Comparison of ENCODE assay signal across 12 mouse cellular contexts in genomic region chr6:82925005-82925404, GRCm38 (mm10). TPM values are rescaled to one million over a fixed set of nuclear protein-coding genes. Genes with fewer than 3 reads are reported as not detected.
DNase-seq lines count a peak whose midpoint lies in the region; ATAC-seq and TF ChIP-seq lines count a peak whose summit lies in the region.
"Had no signal": no experiment of that assay in that cellular context is flagged by ENCODE, and none has a peak within 500 bp of the region (broad histone marks: within the 10 kb centered on the region; RNA-seq: fewer than 3 reads in every experiment).

No protein-coding gene starts in this region.

- TF ChIP-seq POLR2A in MEL (IDR thresholded peaks at IDR 0.05; ENCODE audit: control insufficient read depth in 1 of 2, insufficient read depth in 1 of 2, low read depth in 1 of 2, low read length in 2 of 2, poor library complexity in 1 of 2), result no peak
- no peak for TF ChIP-seq POLR2A in embryonic fibroblast, embryonic 13.5 days (IDR thresholded peaks at IDR 0.05; ENCODE audit: low read depth, low read length)

- no peaks in the 10 kb centered on the region for H3K27me3 ChIP-seq in hindbrain, postnatal 0 days (ENCODE audit: insufficient read depth, low read length)
- H3K27me3 ChIP-seq in hindbrain, embryonic 16.5 days (replicated peaks; ENCODE audit: control insufficient read depth, insufficient read depth, low read length), result no peaks in the 10 kb centered on the region
- H3K27me3 ChIP-seq in lung, postnatal 0 days (replicated peaks; ENCODE audit: insufficient read depth, low read length), result no peaks in the 10 kb centered on the region
- peaks cover 21 to 24% of the 10 kb centered on the region in 2 experiments for H3K27me3 ChIP-seq in MEL (ENCODE audit: control insufficient read depth in 1 of 2, insufficient read depth in 2 of 2, low read length in 2 of 2)

- H3K4me3 ChIP-seq in hindbrain, postnatal 0 days (ENCODE audit: low read length), result no peak overlapping the region
- H3K4me3 ChIP-seq in hindbrain, embryonic 16.5 days (ENCODE audit: low read length), result no peak overlapping the region
- H3K4me3 ChIP-seq in lung, postnatal 0 days (ENCODE audit: low read depth, low read length), result no peak overlapping the region
- no peak overlapping the region for H3K4me3 ChIP-seq in MEL (ENCODE audit: control insufficient read depth in 1 of 2, insufficient read depth in 1 of 2, low read depth in 2 of 2, low read length in 2 of 2)
- H3K4me3 ChIP-seq in embryonic fibroblast, embryonic 13.5 days (ENCODE audit: insufficient read depth, low read length), result no peak overlapping the region

- no peak for TF ChIP-seq EP300 in lung, postnatal 0 days (IDR thresholded peaks at IDR 0.05)
- TF ChIP-seq EP300 in MEL (IDR thresholded peaks at IDR 0.05; ENCODE audit: low read depth in 1 of 2, low read length in 2 of 2), result no peak

- TF ChIP-seq CTCF in hindbrain, postnatal 0 days (IDR thresholded peaks at IDR 0.05; ENCODE audit: low read depth), result peak; percentile 49
- TF ChIP-seq CTCF in lung, postnatal 0 days (IDR thresholded peaks at IDR 0.05), result peak; percentile 42
- peak; percentile 15 to 42 (median 24); a peak in 4 of 6 replicates for TF ChIP-seq CTCF in MEL (IDR thresholded peaks at IDR 0.05 in 2 of 3, conservative IDR thresholded peaks at IDR 0.05 in 1 of 3; ENCODE audit: control insufficient read depth in 1 of 3, insufficient read depth in 1 of 3, low read depth in 2 of 3, low read length in 3 of 3, poor library complexity in 1 of 3, severe bottlenecking in 1 of 3)
- peak; percentile 36; the same call in 1 of the 2 replicates for TF ChIP-seq CTCF in embryonic fibroblast, embryonic 13.5 days (IDR thresholded peaks at IDR 0.05; ENCODE audit: borderline replicate concordance, insufficient read depth, low read length)

- H3K27ac ChIP-seq in hindbrain, postnatal 0 days, result no peak overlapping the region
- H3K27ac ChIP-seq in hindbrain, embryonic 16.5 days (ENCODE audit: low read depth, low read length), result no peak overlapping the region
- no peak overlapping the region for H3K27ac ChIP-seq in lung, postnatal 0 days (ENCODE audit: low read length)
- H3K27ac ChIP-seq in MEL (ENCODE audit: control insufficient read depth, low read depth, low read length), result no peak overlapping the region
- H3K27ac ChIP-seq in embryonic fibroblast, embryonic 13.5 days (ENCODE audit: insufficient read depth, low read length), result no peak overlapping the region

- no peak; the same call in 1 of the 2 replicates for TF ChIP-seq RAD21 in MEL (IDR thresholded peaks at IDR 0.05; ENCODE audit: low read depth, low read length)

- no peak for ATAC-seq in hindbrain, postnatal 0 days
- ATAC-seq in hindbrain, embryonic 16.5 days, result no peak
- ATAC-seq in lung, postnatal 0 days, result no peak
- ATAC-seq: inflammation-experienced regulatory T-cells, adult 6 months had no signal

- DNase-seq in hindbrain, postnatal 0 days (ENCODE audit: low spot score), result peak; percentile 19
- no peak for DNase-seq in lung, postnatal 0 days (ENCODE audit: low spot score)
- no peak for DNase-seq in lung, postnatal 36 days
- DNase-seq in MEL (ENCODE audit: low read depth, low spot score), result peak; percentile 38
- DNase-seq in layer of hippocampus, postnatal 10 days (ENCODE audit: low spot score in 2 of 2), result no peak
- DNase-seq: kidney, postnatal 25 days had no signal

- no peaks in the 10 kb centered on the region for H3K4me1 ChIP-seq in hindbrain, postnatal 0 days (ENCODE audit: insufficient read depth, low read length)
- H3K4me1 ChIP-seq in hindbrain, embryonic 16.5 days (ENCODE audit: control insufficient read depth, insufficient read depth, low read depth, low read length), result no peaks in the 10 kb centered on the region
- H3K4me1 ChIP-seq in lung, postnatal 0 days (ENCODE audit: insufficient read depth, low read depth, low read length), result no peaks in the 10 kb centered on the region
- H3K4me1 ChIP-seq in MEL (ENCODE audit: control insufficient read depth in 1 of 2, insufficient read depth in 2 of 2, low read length in 2 of 2), result no peaks in the 10 kb centered on the region
- no peaks in the 10 kb centered on the region for H3K4me1 ChIP-seq in embryonic fibroblast, embryonic 13.5 days (ENCODE audit: control insufficient read depth, insufficient read depth, low read length)

- no peaks in the 10 kb centered on the region for H3K9me3 ChIP-seq in hindbrain, postnatal 0 days (ENCODE audit: low read length)
- H3K9me3 ChIP-seq in hindbrain, embryonic 16.5 days (ENCODE audit: control insufficient read depth, low read length), result no peaks in the 10 kb centered on the region
- H3K9me3 ChIP-seq in lung, postnatal 0 days (ENCODE audit: low read length), result no peaks in the 10 kb centered on the region
- no peaks in the 10 kb centered on the region for H3K9me3 ChIP-seq in MEL (replicated peaks; ENCODE audit: insufficient read depth, low read length)

- 65% methylated on average over 3 of the region's 3 CpGs for WGBS in hindbrain, postnatal 0 days
- WGBS in hindbrain, embryonic 16.5 days, result 57% methylated on average over 3 of the region's 3 CpGs
- WGBS in lung, postnatal 0 days, result 50% methylated on average over 3 of the region's 3 CpGs

- H3K4me2 ChIP-seq in hindbrain, postnatal 0 days (ENCODE audit: low read depth, low read length), result no peak overlapping the region
- H3K4me2 ChIP-seq in hindbrain, embryonic 16.5 days (ENCODE audit: low read length), result no peak overlapping the region
- no peak overlapping the region for H3K4me2 ChIP-seq in lung, postnatal 0 days (replicated peaks; ENCODE audit: low read depth, low read length)
- H3K4me2 ChIP-seq: midbrain, embryonic 11.5 days had no signal

- H3K9ac ChIP-seq in hindbrain, postnatal 0 days (replicated peaks; ENCODE audit: low read length), result no peak overlapping the region
- no peak overlapping the region for H3K9ac ChIP-seq in hindbrain, embryonic 16.5 days (ENCODE audit: low read depth, low read length)
- no peak overlapping the region for H3K9ac ChIP-seq in lung, postnatal 0 days (replicated peaks; ENCODE audit: low read depth)
- no peak overlapping the region for H3K9ac ChIP-seq in MEL (ENCODE audit: control insufficient read depth, low read depth, low read length, poor library complexity, severe bottlenecking)

- H3K36me3 ChIP-seq in hindbrain, postnatal 0 days (ENCODE audit: insufficient read depth, low read length), result no peaks in the 10 kb centered on the region
- peaks cover 13% of the 10 kb centered on the region for H3K36me3 ChIP-seq in hindbrain, embryonic 16.5 days (ENCODE audit: control insufficient read depth, insufficient read depth, low read length)
- H3K36me3 ChIP-seq in lung, postnatal 0 days (ENCODE audit: insufficient read depth, low read length), result no peaks in the 10 kb centered on the region
- H3K36me3 ChIP-seq in MEL (ENCODE audit: control insufficient read depth in 1 of 2, insufficient read depth in 2 of 2, low read length in 2 of 2), result no peaks in the 10 kb centered on the region

- no peaks in the 10 kb centered on the region for H3K79me2 ChIP-seq in MEL (ENCODE audit: control insufficient read depth, insufficient read depth, low read length, poor library complexity)

TF ChIP-seq in MEL, 35 proteins besides CTCF, POLR2A, EP300 and RAD21:
- no peak for TF ChIP-seq POLR2AphosphoS5 (IDR thresholded peaks at IDR 0.05; ENCODE audit: borderline replicate concordance, low read depth, low read length)
- TF ChIP-seq MXI1 (IDR thresholded peaks at IDR 0.05; ENCODE audit: low read depth, low read length), result no peak
- no peak for TF ChIP-seq BHLHE40 (IDR thresholded peaks at IDR 0.05; ENCODE audit: borderline replicate concordance, low read depth, low read length)
- TF ChIP-seq HCFC1 (IDR thresholded peaks at IDR 0.05; ENCODE audit: low read depth, low read length), result no peak
- no peak for TF ChIP-seq TAL1 (IDR thresholded peaks at IDR 0.05; ENCODE audit: low read length)
- TF ChIP-seq NELFE (IDR thresholded peaks at IDR 0.05; ENCODE audit: low read depth, low read length), result no peak
- TF ChIP-seq JUND (IDR thresholded peaks at IDR 0.05; ENCODE audit: low read depth, low read length), result no peak
- no peak for TF ChIP-seq ZMIZ1 (IDR thresholded peaks at IDR 0.05; ENCODE audit: low read depth, low read length)
- TF ChIP-seq ETS1 (IDR thresholded peaks at IDR 0.05; ENCODE audit: low read depth, low read length), result no peak
- TF ChIP-seq MYC (IDR thresholded peaks at IDR 0.05; ENCODE audit: low read depth, low read length), result 0 out of 2 replicates have a peak, but pooled peaks have one; percentile 15
- TF ChIP-seq SMC3 (IDR thresholded peaks at IDR 0.05; ENCODE audit: low read depth, low read length), result peak; percentile 22; the same call in 1 of the 2 replicates
- TF ChIP-seq SIN3A (IDR thresholded peaks at IDR 0.05; ENCODE audit: low read length), result no peak

RNA-seq across cellular contexts. Expression of gene Sema4f, which starts 14.6 kb away (rescaled TPM):
- total RNA-seq in hindbrain, postnatal 0 days (2014; rRNA removed), result 19.2 and 21.6 TPM in 2 replicates
- 18.1 and 19.4 TPM in 2 replicates for polyA plus RNA-seq in hindbrain, postnatal 0 days (2015; fragmentation: Nextera tagmentation; extraction: Ambion mirVana)
- polyA plus RNA-seq in hindbrain, embryonic 16.5 days (2015; fragmentation: Nextera tagmentation; extraction: Ambion mirVana), result 21.9 and 24.8 TPM in 2 replicates
- 8.8 and 14.3 TPM in 2 replicates for polyA plus RNA-seq in lung, postnatal 0 days (2015; fragmentation: Nextera tagmentation; extraction: Ambion mirVana)
- 0.03 and 0.04 TPM in 2 replicates for total RNA-seq in MEL (2012; rRNA removed)
- polyA plus RNA-seq in MEL (2012; ENCODE audit: insufficient read depth in 1 of 2, insufficient read length in 2 of 2, low read depth in 1 of 2, low replicate concordance in 2 of 2, missing spikeins in 1 of 2), result under 1 TPM in 1 of 2 experiments, not detected in 1; 0.01 TPM
- 1.3 and 2.7 TPM in 2 replicates for polyA plus RNA-seq in embryonic fibroblast, embryonic 13.5 days (2011; ENCODE audit: insufficient read length, low read depth, missing spikeins)
- total RNA-seq in layer of hippocampus, postnatal 10 days (2021), result 10 to 100 TPM; 43.2 to 47.0 TPM
- total RNA-seq: granulocyte monocyte progenitor cell, adult 5-6 weeks had no signal

RNA-seq across cellular contexts. Expression of gene M1ap, which starts 21.7 kb away (rescaled TPM):
- total RNA-seq in hindbrain, postnatal 0 days (2014; rRNA removed), result 0.16 TPM in 1 of 2 replicates, not detected in the other
- polyA plus RNA-seq in hindbrain, postnatal 0 days (2015; fragmentation: Nextera tagmentation; extraction: Ambion mirVana), result 0.24 and 0.38 TPM in 2 replicates
- 0.41 TPM in 1 of 2 replicates, not detected in the other for polyA plus RNA-seq in hindbrain, embryonic 16.5 days (2015; fragmentation: Nextera tagmentation; extraction: Ambion mirVana)
- polyA plus RNA-seq in lung, postnatal 0 days (2015; fragmentation: Nextera tagmentation; extraction: Ambion mirVana), result 1.8 and 2.5 TPM in 2 replicates
- 3.9 and 6.2 TPM in 2 replicates for total RNA-seq in MEL (2012; rRNA removed)
- 1 to 10 TPM in 1 of 2 experiments, not detected in 1; 6.3 TPM for polyA plus RNA-seq in MEL (2012; ENCODE audit: insufficient read depth in 1 of 2, insufficient read length in 2 of 2, low read depth in 1 of 2, low replicate concordance in 2 of 2, missing spikeins in 1 of 2)
- polyA plus RNA-seq in embryonic fibroblast, embryonic 13.5 days (2011; ENCODE audit: insufficient read length, low read depth, missing spikeins), result 0.78 TPM in 1 of 2 replicates, not detected in the other
- not detected for total RNA-seq in layer of hippocampus, postnatal 10 days (2021)
- total RNA-seq: adrenal gland, adult 18-20 months had no signal

Comparison
In these comparisons a context has a peak if more than half of its experiments do, and no peak if none do; other contexts are left out.
1. DNase-seq: peak in hindbrain, postnatal 0 days (single experiment) and MEL (single experiment); none in lung, postnatal 0 days (single experiment), lung, postnatal 36 days (single experiment) and layer of hippocampus, postnatal 10 days (0 of 2).
2. Peak in every context shown above with its lines, with median percentiles within 50 percentile points of each other: CTCF ChIP-seq.